8 mouse cellular contexts compared by ENCODE assay signal in the genomic region with DNA sequence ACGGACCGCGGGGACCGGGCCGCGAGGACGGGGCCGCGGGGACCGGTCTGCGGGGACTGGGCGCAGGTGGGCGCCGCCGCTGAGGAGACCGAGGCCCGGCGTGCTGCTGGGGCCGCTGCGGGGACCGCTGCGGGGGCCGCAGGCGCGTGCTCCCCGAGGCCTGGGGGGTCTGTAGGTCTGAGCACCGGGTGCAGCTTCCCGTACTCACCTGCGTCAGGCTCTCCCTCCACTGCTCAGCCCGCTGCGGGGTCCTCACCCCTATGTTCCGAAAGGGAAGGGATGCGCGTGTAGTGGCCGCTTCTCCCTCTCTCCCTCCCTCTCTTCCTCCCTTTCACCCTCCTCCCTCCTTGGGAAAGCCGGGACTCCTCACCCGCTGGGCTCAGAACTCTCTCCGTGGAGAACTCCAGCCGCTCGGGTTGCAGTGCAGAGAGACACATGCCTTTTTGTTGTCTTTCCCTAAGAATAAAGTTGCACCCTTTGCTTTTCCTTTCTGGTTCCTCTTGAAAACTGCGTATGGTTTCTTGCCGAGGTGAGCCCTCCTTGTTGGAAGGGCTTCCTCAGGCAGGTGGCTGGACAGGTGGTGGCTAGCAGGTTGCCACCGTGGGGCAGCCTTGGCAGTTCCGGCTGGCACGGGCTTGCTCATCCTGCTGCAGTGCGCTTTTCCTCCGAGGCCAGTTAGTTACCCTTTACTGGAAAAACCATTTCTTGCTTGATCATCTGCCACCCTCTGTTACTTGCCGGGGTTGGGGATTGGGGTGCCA. TPM values are rescaled to one million over a fixed set of nuclear protein-coding genes. Genes with fewer than 3 reads are reported as not detected.
A peak's percentile ranks its signal among the peaks of the same experiment; 100 is the strongest.
DNase-seq lines count a peak whose midpoint lies in the region; ATAC-seq and TF ChIP-seq lines count a peak whose summit lies in the region.

No protein-coding gene starts in this region.

- no peaks in the 10 kb centered on the region for H3K9me3 ChIP-seq in forebrain, postnatal 0 days (ENCODE audit: low read length)
- H3K9me3 ChIP-seq in liver, postnatal 0 days (ENCODE audit: low read length) = no peaks in the 10 kb centered on the region

- peak; percentile 54 for ATAC-seq in forebrain, postnatal 0 days
- no peak for ATAC-seq in liver, postnatal 0 days

- H3K9ac ChIP-seq in forebrain, postnatal 0 days = peak overlapping the region; percentile 88
- H3K9ac ChIP-seq in liver, postnatal 0 days (replicated peaks) = peak overlapping the region; percentile 92

- H3K36me3 ChIP-seq in forebrain, postnatal 0 days (ENCODE audit: insufficient read depth) = no peaks in the 10 kb centered on the region
- no peaks in the 10 kb centered on the region for H3K36me3 ChIP-seq in liver, postnatal 0 days (replicated peaks; ENCODE audit: insufficient read depth, low read length)

- TF ChIP-seq EP300 in liver, postnatal 0 days (IDR thresholded peaks at IDR 0.05; ENCODE audit: low read depth) = no peak

- H3K4me2 ChIP-seq in forebrain, postnatal 0 days (ENCODE audit: low read depth) = peak overlapping the region; percentile 88
- H3K4me2 ChIP-seq in liver, postnatal 0 days (ENCODE audit: low read depth, low read length) = peak overlapping the region; percentile 99

- H3K27me3 ChIP-seq in forebrain, postnatal 0 days (ENCODE audit: insufficient read depth, low read length) = no peaks in the 10 kb centered on the region
- no peaks in the 10 kb centered on the region for H3K27me3 ChIP-seq in liver, postnatal 0 days (ENCODE audit: insufficient read depth, low read length)

- TF ChIP-seq CTCF in forebrain, postnatal 0 days (IDR thresholded peaks at IDR 0.05; ENCODE audit: low read depth) = no peak
- TF ChIP-seq CTCF in liver, postnatal 0 days (IDR thresholded peaks at IDR 0.05; ENCODE audit: low read depth) = no peak

- peak overlapping the region; percentile 92 for H3K4me3 ChIP-seq in forebrain, postnatal 0 days (ENCODE audit: low read depth, low read length)
- H3K4me3 ChIP-seq in liver, postnatal 0 days (ENCODE audit: low read depth, low read length) = peak overlapping the region; percentile 93

- 2% methylated on average over 39 of the region's 48 CpGs for WGBS in forebrain, postnatal 0 days
- 2% methylated on average over 24 of the region's 48 CpGs for WGBS in liver, postnatal 0 days (ENCODE audit: insufficient replicate concordance)

- H3K4me1 ChIP-seq in forebrain, postnatal 0 days (ENCODE audit: insufficient read depth) = peaks cover 14% of the 10 kb centered on the region
- peaks cover 48% of the 10 kb centered on the region for H3K4me1 ChIP-seq in liver, postnatal 0 days (ENCODE audit: insufficient read depth)

- peak overlapping the region; percentile 82 for H3K27ac ChIP-seq in forebrain, postnatal 0 days (ENCODE audit: low read depth, low read length)
- peak overlapping the region; percentile 76 for H3K27ac ChIP-seq in liver, postnatal 0 days (ENCODE audit: low read depth)

- peak; percentile 18 for DNase-seq in urinary bladder, postnatal 14 days (ENCODE audit: low spot score)
- no peak for DNase-seq in urinary bladder, postnatal 10 days (ENCODE audit: low spot score)
- DNase-seq in cerebellum, adult 8-10 months = peak; percentile 97
- DNase-seq in forebrain, postnatal 0 days = peak; percentile 52
- peak; percentile 67 for DNase-seq in kidney, adult 18-20 months
- peak; percentile 33 for DNase-seq in liver, postnatal 0 days
- DNase-seq in right cerebral cortex, postnatal 10 days (ENCODE audit: low spot score in 2 of 2) = peak; percentile 47 to 48
- DNase-seq in layer of hippocampus, adult 9-11 months = no peak

RNA-seq across cellular contexts. Expression of a gene that starts 0.7 kb away (rescaled TPM):
- total RNA-seq in forebrain, postnatal 0 days (2014; rRNA removed) = 80.2 and 80.4 TPM in 2 replicates
- polyA plus RNA-seq in forebrain, postnatal 0 days (2015; fragmentation: Nextera tagmentation; extraction: Ambion mirVana) = 30.1 and 37.1 TPM in 2 replicates
- polyA plus RNA-seq in liver, postnatal 0 days (2015; fragmentation: Nextera tagmentation; extraction: Ambion mirVana) = 8.3 and 9.1 TPM in 2 replicates

RNA-seq across cellular contexts. Expression of a gene that starts 50.3 kb away (rescaled TPM):
- 0.76 and 1.3 TPM in 2 replicates for total RNA-seq in forebrain, postnatal 0 days (2014; rRNA removed)
- polyA plus RNA-seq in forebrain, postnatal 0 days (2015; fragmentation: Nextera tagmentation; extraction: Ambion mirVana) = 1.4 and 1.6 TPM in 2 replicates
- polyA plus RNA-seq in liver, postnatal 0 days (2015; fragmentation: Nextera tagmentation; extraction: Ambion mirVana) = 0.17 and 0.42 TPM in 2 replicates

Comparison
In these comparisons a context has a peak if more than half of its experiments do, and no peak if none do; other contexts are left out.
1. DNase-seq: peak in urinary bladder, postnatal 14 days (single experiment), cerebellum, adult 8-10 months (single experiment), forebrain, postnatal 0 days (single experiment), kidney, adult 18-20 months (single experiment), liver, postnatal 0 days (single experiment) and right cerebral cortex, postnatal 10 days (2 of 2); none in urinary bladder, postnatal 10 days (single experiment) and layer of hippocampus, adult 9-11 months (single experiment).